Mouse (Mus musculus): ENCODE results near the gene Bace2. TPM values are rescaled to one million over a fixed set of nuclear protein-coding genes. Genes with fewer than 3 reads are reported as not detected.

Gene Bace2
- polyA plus RNA-seq (2012; rRNA removed), result 3.8 and 4.4 TPM in 2 replicates

DNA sequence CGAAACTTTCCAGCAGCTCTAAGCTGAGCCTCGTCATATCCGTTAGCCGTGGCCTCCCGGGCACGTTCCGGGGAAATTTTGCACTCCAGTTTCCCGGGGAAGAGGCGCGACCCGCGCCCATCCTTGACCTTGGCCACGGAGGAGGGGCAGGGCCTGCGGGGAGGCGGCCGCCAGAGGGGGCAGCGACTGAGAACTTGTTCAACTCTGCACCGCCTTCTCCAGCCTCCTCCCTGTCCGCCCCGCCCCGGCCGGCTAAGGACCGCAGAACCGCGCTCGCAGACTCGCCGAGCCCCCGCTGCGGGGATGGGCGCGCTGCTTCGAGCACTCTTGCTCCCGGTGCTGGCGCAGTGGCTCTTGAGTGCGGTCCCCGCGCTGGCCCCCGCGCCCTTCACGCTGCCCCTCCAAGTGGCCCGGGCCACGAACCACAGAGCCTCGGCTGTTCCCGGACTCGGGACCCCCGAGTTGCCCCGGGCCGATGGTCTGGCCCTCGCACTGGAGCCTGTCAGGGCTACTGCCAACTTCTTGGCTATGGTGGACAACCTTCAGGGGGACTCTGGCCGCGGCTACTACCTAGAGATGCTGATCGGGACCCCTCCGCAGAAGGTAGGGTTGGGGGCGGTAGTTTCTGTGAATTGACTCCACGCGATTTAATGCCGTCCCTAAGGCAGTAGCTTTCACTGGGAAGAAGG, at the start of gene Bace2:
Bace2 (plus strand) TSS at position 244 of the 689 bp plus-strand sequence.
- WGBS, result under 1% methylated on average over 58 of the region's 58 CpGs
- no peaks in the 10 kb centered on the region for H3K4me1 ChIP-seq (ENCODE audit: control insufficient read depth, insufficient read depth, low read length)
- peak; percentile 69 for DNase-seq
- TF ChIP-seq CTCF (IDR thresholded peaks at IDR 0.05; ENCODE audit: insufficient read depth, low read length), result no peak
- H3K4me3 ChIP-seq (replicated peaks; ENCODE audit: extremely low read depth, low read depth, low read length), result peak within 1 kb of the TSS; percentile 56

DNA sequence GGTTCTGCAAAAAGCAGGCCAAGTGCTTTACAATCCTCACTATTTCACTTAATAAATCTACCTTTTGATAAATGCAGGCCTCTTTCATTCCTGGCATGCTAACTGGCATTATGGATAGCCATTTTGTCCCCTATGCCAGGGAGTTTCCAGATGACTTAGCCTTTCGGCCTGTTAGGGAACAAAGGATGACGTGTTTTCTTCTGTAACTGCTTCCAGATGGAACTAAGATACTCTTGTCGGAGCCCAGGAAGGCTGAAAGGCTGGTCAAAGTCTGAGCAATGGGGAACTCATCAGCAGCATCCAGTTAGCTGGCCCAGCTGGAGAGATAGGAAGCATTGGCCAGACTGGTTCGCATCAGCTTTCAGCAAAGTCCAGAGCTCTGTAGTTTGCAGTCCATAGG, 48.9 kb upstream of the Bace2 start:
- no peaks in the 10 kb centered on the region for H3K4me1 ChIP-seq (ENCODE audit: control insufficient read depth, insufficient read depth, low read length)
- no peak for DNase-seq
- TF ChIP-seq CTCF (IDR thresholded peaks at IDR 0.05; ENCODE audit: insufficient read depth, low read length) (no peak), POLR2A (IDR thresholded peaks at IDR 0.05; ENCODE audit: borderline replicate concordance, extremely low read depth, low read depth, low read length) (no peak)
- H3K4me3 ChIP-seq (replicated peaks; ENCODE audit: extremely low read depth, low read depth, low read length), result no peak overlapping the region
- 64% methylated on average over 4 of the region's 4 CpGs for WGBS

DNA sequence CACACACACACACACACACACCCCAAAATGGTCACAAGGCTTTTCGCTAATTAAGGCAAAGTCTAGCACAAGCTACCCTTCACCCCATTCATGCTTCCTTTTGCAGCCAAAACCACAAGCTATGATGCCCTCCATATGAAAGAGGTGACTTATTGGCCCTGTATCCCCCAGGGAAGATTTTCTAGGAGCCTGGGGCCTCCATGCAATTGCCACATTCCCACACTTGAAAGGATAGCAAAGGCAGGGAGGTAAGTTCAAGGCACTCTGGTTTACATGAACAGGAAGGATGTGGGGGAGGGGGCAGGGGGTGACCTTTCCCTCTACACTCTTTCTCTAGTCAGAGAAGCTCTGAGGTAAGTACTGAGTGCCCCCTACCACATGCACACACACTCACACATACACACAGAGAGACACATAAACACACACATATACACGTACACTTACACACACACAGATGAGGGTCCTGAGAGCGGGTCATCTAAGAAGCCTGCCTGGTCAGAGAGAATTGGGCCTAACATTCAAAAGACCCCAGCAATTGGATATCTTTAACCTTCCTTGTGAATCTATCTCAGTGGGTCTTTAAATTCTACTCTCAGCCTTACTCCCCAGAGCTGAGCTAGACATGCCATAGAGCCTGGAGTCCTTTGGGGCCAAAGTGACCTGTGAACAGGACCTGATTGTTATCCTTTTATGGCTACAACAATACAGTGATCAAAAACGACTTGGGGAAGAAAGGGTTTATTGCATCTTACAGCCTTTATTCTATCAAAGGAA, 46.6 kb upstream of the Bace2 start:
- Histone ChIP-seq H3K4me1 (ENCODE audit: control insufficient read depth, insufficient read depth, low read length) (no peaks in the 10 kb centered on the region), H3K4me3 (replicated peaks; ENCODE audit: extremely low read depth, low read depth, low read length) (no peak overlapping the region)
- no peak for TF ChIP-seq CTCF (IDR thresholded peaks at IDR 0.05; ENCODE audit: insufficient read depth, low read length)
- TF ChIP-seq POLR2A (IDR thresholded peaks at IDR 0.05; ENCODE audit: borderline replicate concordance, extremely low read depth, low read depth, low read length), result no peak
- WGBS, result 59% methylated on average over 4 of the region's 4 CpGs
- no peak for DNase-seq

DNA sequence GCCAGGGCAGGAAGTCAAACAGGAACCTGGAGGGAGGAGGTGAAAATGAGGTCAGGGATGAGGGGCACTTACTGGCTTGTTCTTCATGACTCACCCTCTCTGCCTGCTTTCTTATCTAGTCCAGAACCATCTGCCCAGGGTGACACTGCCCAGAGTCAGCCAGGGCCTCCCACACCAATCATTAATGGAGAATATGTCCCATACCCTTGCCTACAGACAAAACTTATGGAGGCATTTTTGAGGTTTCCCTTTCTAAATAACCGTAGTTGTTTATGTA, 46.0 kb upstream of the Bace2 start:
- DNase-seq, result no peak
- 25% methylated on average over 1 of the region's 1 CpGs for WGBS
- Histone ChIP-seq H3K4me1 (ENCODE audit: control insufficient read depth, insufficient read depth, low read length) (no peaks in the 10 kb centered on the region), H3K4me3 (replicated peaks; ENCODE audit: extremely low read depth, low read depth, low read length) (no peak overlapping the region)
- TF ChIP-seq CTCF (IDR thresholded peaks at IDR 0.05; ENCODE audit: insufficient read depth, low read length), result no peak
- TF ChIP-seq POLR2A (IDR thresholded peaks at IDR 0.05; ENCODE audit: borderline replicate concordance, extremely low read depth, low read depth, low read length), result no peak

DNA sequence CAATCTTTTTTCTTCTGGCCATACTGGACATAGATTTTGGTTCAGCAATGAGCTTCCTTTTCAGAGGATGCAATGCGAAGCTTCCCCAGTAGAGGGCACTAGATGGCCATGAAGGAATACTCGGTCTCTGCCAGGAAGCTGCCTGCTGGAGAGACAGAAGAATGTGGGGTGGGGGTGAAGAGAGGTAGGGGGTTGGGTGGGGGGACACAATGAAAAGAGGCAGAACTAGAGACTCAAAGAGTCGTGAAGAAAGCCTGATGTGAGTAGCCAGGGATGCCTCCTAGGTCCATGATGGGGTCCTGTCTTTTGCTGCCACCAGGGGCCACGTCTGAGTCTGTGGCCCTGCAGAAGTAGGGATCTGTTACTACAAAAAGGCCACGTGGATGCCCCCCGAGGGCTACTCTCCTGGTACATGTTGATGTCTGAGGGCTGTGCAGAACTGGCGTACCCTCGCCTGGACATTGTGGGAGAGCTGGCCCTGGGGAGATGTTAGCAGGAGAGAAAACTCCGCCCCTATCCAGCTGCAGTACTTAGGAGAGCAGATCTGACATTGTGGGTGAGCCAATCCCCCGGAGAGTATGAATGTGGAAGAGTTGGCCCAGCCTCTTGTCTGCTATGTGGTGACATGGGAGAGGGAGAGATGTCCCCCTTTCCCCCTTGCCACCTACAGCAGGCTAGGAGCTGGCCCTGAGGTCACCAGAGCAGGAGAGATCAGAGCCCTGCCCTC, 43.4 kb upstream of the Bace2 start:
- Histone ChIP-seq H3K4me3 (replicated peaks; ENCODE audit: extremely low read depth, low read depth, low read length) (no peak overlapping the region), H3K4me1 (ENCODE audit: control insufficient read depth, insufficient read depth, low read length) (no peaks in the 10 kb centered on the region)
- WGBS, result 32% methylated on average over 10 of the region's 10 CpGs
- peak; percentile 72 for DNase-seq
- no peak for TF ChIP-seq POLR2A (IDR thresholded peaks at IDR 0.05; ENCODE audit: borderline replicate concordance, extremely low read depth, low read depth, low read length)
- peak; percentile 74 for TF ChIP-seq CTCF (IDR thresholded peaks at IDR 0.05; ENCODE audit: insufficient read depth, low read length)

DNA sequence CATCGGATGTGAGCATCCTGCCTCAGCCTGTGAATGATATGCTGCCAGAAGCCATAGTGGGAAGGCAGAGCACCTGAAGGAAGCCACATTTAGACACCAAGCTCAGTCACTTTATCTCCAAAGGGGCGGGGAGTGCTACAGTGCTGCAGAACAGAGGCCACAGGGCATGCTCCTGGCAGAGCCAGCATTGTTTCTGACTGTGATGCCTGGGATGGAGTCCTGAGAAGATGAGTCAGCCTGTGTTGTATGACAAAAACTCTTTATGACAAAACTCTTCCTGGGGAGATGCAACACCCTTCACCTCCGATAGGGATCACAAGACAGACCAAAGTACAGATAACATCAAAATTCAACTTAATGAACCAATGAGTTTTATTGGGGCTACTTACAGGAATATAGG, 35.0 kb upstream of the Bace2 start:
- TF ChIP-seq CTCF (IDR thresholded peaks at IDR 0.05; ENCODE audit: insufficient read depth, low read length) (no peak), POLR2A (IDR thresholded peaks at IDR 0.05; ENCODE audit: borderline replicate concordance, extremely low read depth, low read depth, low read length) (no peak)
- DNase-seq, result no peak
- H3K4me1 ChIP-seq (ENCODE audit: control insufficient read depth, insufficient read depth, low read length), result no peaks in the 10 kb centered on the region
- WGBS, result 79% methylated on average over 3 of the region's 3 CpGs
- H3K4me3 ChIP-seq (replicated peaks; ENCODE audit: extremely low read depth, low read depth, low read length), result no peak overlapping the region

DNA sequence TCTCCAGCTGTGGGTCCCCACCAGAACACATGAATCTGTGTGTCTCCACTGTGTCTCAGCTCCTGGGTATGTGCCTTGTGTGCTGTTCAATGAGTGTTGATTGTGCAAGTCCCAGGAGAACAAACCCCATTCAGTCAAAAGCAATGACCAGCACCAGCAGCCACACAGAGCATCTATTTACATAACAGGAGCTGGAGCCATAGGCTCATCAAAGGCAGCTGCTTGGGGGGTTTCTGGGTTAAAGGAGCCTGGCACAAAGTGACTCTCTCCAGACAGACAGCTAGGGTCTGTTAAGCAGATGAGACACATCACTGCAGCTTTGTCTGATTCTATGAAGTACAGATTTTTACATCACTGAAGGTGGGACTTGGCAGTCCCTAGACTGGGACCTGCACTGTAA, 33.9 kb upstream of the Bace2 start:
- Histone ChIP-seq H3K4me3 (replicated peaks; ENCODE audit: extremely low read depth, low read depth, low read length) (no peak overlapping the region), H3K4me1 (ENCODE audit: control insufficient read depth, insufficient read depth, low read length) (no peaks in the 10 kb centered on the region)
- no peak for DNase-seq
- TF ChIP-seq CTCF (IDR thresholded peaks at IDR 0.05; ENCODE audit: insufficient read depth, low read length) (no peak), POLR2A (IDR thresholded peaks at IDR 0.05; ENCODE audit: borderline replicate concordance, extremely low read depth, low read depth, low read length) (no peak)

DNA sequence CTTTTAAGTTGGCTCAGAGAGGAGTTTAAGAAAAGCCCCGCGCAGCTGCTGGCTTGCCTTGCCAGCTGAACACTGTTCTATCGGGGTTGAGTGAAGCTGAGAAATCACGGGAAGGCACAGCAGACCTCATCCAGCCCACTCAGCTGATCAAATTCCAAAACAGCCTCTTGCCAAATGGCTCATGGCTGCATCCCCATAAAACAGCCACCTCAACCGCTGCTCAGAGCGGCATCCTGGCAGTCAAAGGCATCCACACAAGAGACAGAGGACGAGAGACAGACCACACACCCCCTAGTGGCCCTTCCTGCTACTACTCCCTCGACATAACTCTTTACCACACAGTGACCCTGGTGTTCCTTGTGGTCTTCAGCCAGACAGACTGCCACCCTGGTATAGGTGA, 30.6 kb upstream of the Bace2 start:
- no peak overlapping the region for H3K4me3 ChIP-seq (replicated peaks; ENCODE audit: extremely low read depth, low read depth, low read length)

DNA sequence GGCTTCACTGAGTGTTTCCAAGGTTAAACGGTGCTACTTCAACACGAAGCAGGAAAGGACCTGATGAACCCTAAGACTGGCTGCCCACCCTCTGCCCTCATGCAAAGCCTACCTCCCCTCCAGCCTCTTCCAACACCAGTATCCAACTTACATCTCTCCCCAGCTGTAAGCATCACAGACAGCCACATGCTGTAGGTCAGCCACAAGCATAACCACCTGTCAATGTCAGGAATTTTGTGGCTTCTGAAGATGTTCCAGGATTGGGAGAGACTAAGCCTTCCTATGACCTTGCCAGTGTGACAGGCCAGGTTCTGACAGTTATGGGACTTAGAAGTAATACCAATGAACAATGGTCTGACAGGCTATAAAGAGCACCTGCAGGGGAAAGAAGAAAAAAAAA, 27.9 kb upstream of the Bace2 start:
- no peak for DNase-seq
- 73% methylated on average over 2 of the region's 2 CpGs for WGBS
- TF ChIP-seq POLR2A (IDR thresholded peaks at IDR 0.05; ENCODE audit: borderline replicate concordance, extremely low read depth, low read depth, low read length) (no peak), CTCF (IDR thresholded peaks at IDR 0.05; ENCODE audit: insufficient read depth, low read length) (no peak)
- H3K4me1 ChIP-seq (ENCODE audit: control insufficient read depth, insufficient read depth, low read length), result no peaks in the 10 kb centered on the region
- H3K4me3 ChIP-seq (replicated peaks; ENCODE audit: extremely low read depth, low read depth, low read length), result no peak overlapping the region

More for the DNA sequence above, 30.6 kb upstream of the Bace2 start:
- DNase-seq, result peak; percentile 5
- TF ChIP-seq CTCF (IDR thresholded peaks at IDR 0.05; ENCODE audit: insufficient read depth, low read length) (peak; percentile 40; the same call in 1 of the 2 replicates), POLR2A (IDR thresholded peaks at IDR 0.05; ENCODE audit: borderline replicate concordance, extremely low read depth, low read depth, low read length) (no peak)
- no peaks in the 10 kb centered on the region for H3K4me1 ChIP-seq (ENCODE audit: control insufficient read depth, insufficient read depth, low read length)
- 27% methylated on average over 8 of the region's 8 CpGs for WGBS

Data from lung, adult 2 months (tissue).